Mouse (Mus musculus): Measurements from ENCODE around the gene Zic4.

GRCm38 (mm10) chr9:91395066-91395772 lies 33.0 kb downstream of the Zic4 start:
- TF ChIP-seq CTCF (IDR thresholded peaks at IDR 0.05; ENCODE audit: borderline replicate concordance, insufficient read depth, low read length): no peak
- no peak for TF ChIP-seq POLR2A (IDR thresholded peaks at IDR 0.05; ENCODE audit: low read depth, low read length)

Data from embryonic fibroblast, embryonic 13.5 days (primary cell).